18 mouse cellular contexts compared by ENCODE assay signal in genomic region chr8:120192118-120192517, GRCm38 (mm10). TPM values are rescaled to one million over a fixed set of nuclear protein-coding genes. Genes with fewer than 3 reads are reported as not detected.
A peak's percentile ranks its signal among the peaks of the same experiment; 100 is the strongest.
DNase-seq lines count a peak whose midpoint lies in the region; ATAC-seq lines count a peak whose summit lies in the region.
"Had no signal": no experiment of that assay in that cellular context is flagged by ENCODE, and none has a peak within 500 bp of the region (broad histone marks: within the 10 kb centered on the region; RNA-seq: fewer than 3 reads in every experiment).

No protein-coding gene starts in this region.

- H3K9ac ChIP-seq in heart, embryonic 12.5 days: no peak overlapping the region
- no peak overlapping the region for H3K9ac ChIP-seq in lung, embryonic 15.5 days
- H3K9ac ChIP-seq in intestine, embryonic 15.5 days: no peak overlapping the region
- H3K9ac ChIP-seq in stomach, embryonic 14.5 days (replicated peaks; ENCODE audit: low read depth, low read length): no peak overlapping the region
- H3K9ac ChIP-seq: forebrain, embryonic 13.5 days; hindbrain, embryonic 15.5 days had no signal

- peaks cover 11% of the 10 kb centered on the region for H3K27me3 ChIP-seq in heart, embryonic 10.5 days (ENCODE audit: insufficient read depth, poor library complexity, severe bottlenecking)
- H3K27me3 ChIP-seq in heart, embryonic 12.5 days (replicated peaks): no peaks in the 10 kb centered on the region
- no peaks in the 10 kb centered on the region for H3K27me3 ChIP-seq in lung, embryonic 15.5 days
- H3K27me3 ChIP-seq in intestine, embryonic 15.5 days (replicated peaks): no peaks in the 10 kb centered on the region
- no peaks in the 10 kb centered on the region for H3K27me3 ChIP-seq in stomach, embryonic 14.5 days (ENCODE audit: control insufficient read depth, insufficient read depth, low read length)
- H3K27me3 ChIP-seq: forebrain, embryonic 13.5 days; hindbrain, embryonic 15.5 days; Patski had no signal

- WGBS in heart, embryonic 10.5 days: 95% methylated on average over 5 of the region's 5 CpGs
- WGBS in heart, embryonic 12.5 days: 87% methylated on average over 5 of the region's 5 CpGs
- 97% methylated on average over 5 of the region's 5 CpGs for WGBS in lung, embryonic 15.5 days
- WGBS in intestine, embryonic 15.5 days: 97% methylated on average over 5 of the region's 5 CpGs
- WGBS in stomach, embryonic 14.5 days: over 99% methylated on average over 5 of the region's 5 CpGs

- no peak overlapping the region for H3K4me2 ChIP-seq in heart, embryonic 12.5 days
- no peak overlapping the region for H3K4me2 ChIP-seq in lung, embryonic 15.5 days
- H3K4me2 ChIP-seq in intestine, embryonic 15.5 days (replicated peaks): no peak overlapping the region
- H3K4me2 ChIP-seq in stomach, embryonic 14.5 days (replicated peaks; ENCODE audit: low read depth, low read length): no peak overlapping the region
- H3K4me2 ChIP-seq: forebrain, embryonic 13.5 days; hindbrain, embryonic 15.5 days had no signal

- H3K4me3 ChIP-seq in heart, embryonic 10.5 days: no peak overlapping the region
- H3K4me3 ChIP-seq in heart, embryonic 12.5 days: no peak overlapping the region
- no peak overlapping the region for H3K4me3 ChIP-seq in lung, embryonic 15.5 days
- no peak overlapping the region for H3K4me3 ChIP-seq in intestine, embryonic 15.5 days (replicated peaks)
- H3K4me3 ChIP-seq in stomach, embryonic 14.5 days (ENCODE audit: low read depth, low read length): no peak overlapping the region
- H3K4me3 ChIP-seq: forebrain, embryonic 13.5 days; hindbrain, embryonic 15.5 days; megakaryocyte, embryonic 14.5 days had no signal

- H3K27ac ChIP-seq in heart, embryonic 10.5 days: 0 out of 2 replicates have a peak overlapping the region, but pooled peaks have one; percentile 65
- no peak overlapping the region for H3K27ac ChIP-seq in heart, embryonic 12.5 days (ENCODE audit: poor library complexity, severe bottlenecking)
- peak overlapping the region; percentile 93 for H3K27ac ChIP-seq in lung, embryonic 15.5 days
- H3K27ac ChIP-seq in intestine, embryonic 15.5 days: peak overlapping the region; percentile 91
- peak overlapping the region; percentile 87; the same call in 1 of the 2 replicates for H3K27ac ChIP-seq in stomach, embryonic 14.5 days (ENCODE audit: low read length)

- peaks cover 33% of the 10 kb centered on the region for H3K4me1 ChIP-seq in heart, embryonic 10.5 days
- H3K4me1 ChIP-seq in heart, embryonic 12.5 days (replicated peaks): peaks cover 14% of the 10 kb centered on the region
- peaks cover 44% of the 10 kb centered on the region for H3K4me1 ChIP-seq in lung, embryonic 15.5 days
- H3K4me1 ChIP-seq in intestine, embryonic 15.5 days (replicated peaks): peaks cover 27% of the 10 kb centered on the region
- 0 out of 2 replicates have a peak, but pooled peaks cover 13% of the 10 kb centered on the region for H3K4me1 ChIP-seq in stomach, embryonic 14.5 days (ENCODE audit: control insufficient read depth, insufficient read depth, low read length)
- H3K4me1 ChIP-seq: megakaryocyte, embryonic 14.5 days had no signal

- no peak for ATAC-seq in heart, embryonic 12.5 days (ENCODE audit: insufficient number of reproducible peaks, low FRiP score)
- ATAC-seq in lung, embryonic 15.5 days (ENCODE audit: borderline replicate concordance, extremely low read depth, low FRiP score, low TSS enrichment): no peak
- ATAC-seq in intestine, embryonic 15.5 days: no peak
- no peak for ATAC-seq in stomach, embryonic 14.5 days (ENCODE audit: insufficient number of reproducible peaks, insufficient read depth, low FRiP score, low read depth)
- ATAC-seq: forebrain, embryonic 13.5 days; Patski had no signal

- DNase-seq in heart, embryonic 10.5 days (ENCODE audit: low spot score): no peak
- DNase-seq in lung, postnatal 36 days: no peak
- no peak for DNase-seq in urinary bladder, adult 18-20 months (ENCODE audit: low spot score in 2 of 2)
- no peak for DNase-seq in adrenal gland, postnatal 10 days
- DNase-seq: cerebellum, adult 11 months; heart, adult 18-20 months; kidney, adult 8-10 months; lung, adult 18-20 months had no signal

- no peaks in the 10 kb centered on the region for H3K36me3 ChIP-seq in heart, embryonic 10.5 days
- H3K36me3 ChIP-seq in heart, embryonic 12.5 days: no peaks in the 10 kb centered on the region
- no peaks in the 10 kb centered on the region for H3K36me3 ChIP-seq in lung, embryonic 15.5 days
- no peaks in the 10 kb centered on the region for H3K36me3 ChIP-seq in intestine, embryonic 15.5 days
- no peaks in the 10 kb centered on the region for H3K36me3 ChIP-seq in stomach, embryonic 14.5 days (ENCODE audit: control insufficient read depth, insufficient read depth, low read length)
- H3K36me3 ChIP-seq: hindbrain, embryonic 15.5 days had no signal

- no peaks in the 10 kb centered on the region for H3K9me3 ChIP-seq in heart, embryonic 10.5 days
- H3K9me3 ChIP-seq in heart, embryonic 12.5 days (replicated peaks): 0 out of 2 replicates have a peak, but pooled peaks cover 5% of the 10 kb centered on the region
- H3K9me3 ChIP-seq in lung, embryonic 15.5 days: no peaks in the 10 kb centered on the region
- no peaks in the 10 kb centered on the region for H3K9me3 ChIP-seq in intestine, embryonic 15.5 days
- no peaks in the 10 kb centered on the region for H3K9me3 ChIP-seq in stomach, embryonic 14.5 days (ENCODE audit: control insufficient read depth, low read depth, low read length)
- H3K9me3 ChIP-seq: forebrain, embryonic 13.5 days; hindbrain, embryonic 15.5 days had no signal

RNA-seq across cellular contexts. Expression of gene Fam92b, which starts 14.9 kb away (rescaled TPM):
- polyA plus RNA-seq in heart, embryonic 10.5 days (2016; fragmentation: Nextera tagmentation; extraction: Ambion mirVana): 0.16 and 0.31 TPM in 2 replicates
- polyA plus RNA-seq in heart, embryonic 12.5 days (2016; fragmentation: Nextera tagmentation; extraction: Ambion mirVana): not detected in 2 replicates
- polyA plus RNA-seq in lung, embryonic 15.5 days (2015; fragmentation: Nextera tagmentation; extraction: Ambion mirVana): 1.1 and 1.4 TPM in 2 replicates
- polyA plus RNA-seq in intestine, embryonic 15.5 days (2015; fragmentation: Nextera tagmentation; extraction: Ambion mirVana): 0.78 and 0.93 TPM in 2 replicates
- polyA plus RNA-seq in stomach, embryonic 14.5 days (2014; fragmentation: Nextera tagmentation; extraction: Ambion mirVana): 1.2 and 2.0 TPM in 2 replicates
- total RNA-seq in adrenal gland, postnatal 10 days (2021): 1 to 10 TPM in 1 of 2 experiments, under 1 TPM in 1; 0.90 to 1.4 TPM
- total RNA-seq: common myeloid progenitor, adult 5-6 weeks had no signal
- polyA plus RNA-seq: urinary bladder, adult 2 months had no signal

RNA-seq across cellular contexts. Expression of gene Gse1, which starts 36.1 kb away (rescaled TPM):
- 12.2 and 13.7 TPM in 2 replicates for polyA plus RNA-seq in heart, embryonic 10.5 days (2016; fragmentation: Nextera tagmentation; extraction: Ambion mirVana)
- 14.0 and 15.3 TPM in 2 replicates for polyA plus RNA-seq in heart, embryonic 12.5 days (2016; fragmentation: Nextera tagmentation; extraction: Ambion mirVana)
- polyA plus RNA-seq in lung, embryonic 15.5 days (2015; fragmentation: Nextera tagmentation; extraction: Ambion mirVana): 9.6 and 12.6 TPM in 2 replicates
- polyA plus RNA-seq in intestine, embryonic 15.5 days (2015; fragmentation: Nextera tagmentation; extraction: Ambion mirVana): 7.9 and 9.6 TPM in 2 replicates
- polyA plus RNA-seq in stomach, embryonic 14.5 days (2014; fragmentation: Nextera tagmentation; extraction: Ambion mirVana): 11.1 and 11.6 TPM in 2 replicates
- total RNA-seq in adrenal gland, postnatal 10 days (2021): 10 to 100 TPM; 27.2 to 42.9 TPM
